Mouse (Mus musculus): ENCODE measurements around the gene Serpina5. TPM values are rescaled to one million over a fixed set of nuclear protein-coding genes. Genes with fewer than 3 reads are reported as not detected.
A peak's percentile ranks its signal among the peaks of the same experiment; 100 is the strongest.
"Not testable (repeated sequence)": the region's sequence is repeated elsewhere in the genome, so short reads cannot be mapped to it uniquely, and the experiment has no call there.

Serpina5 gene
- not detected for total RNA-seq (2021)

- intact Hi-C loops (cut with DNase I): no loop called here
- DNase-seq (ENCODE audit: low spot score in 2 of 2): no peak
These were observed at the start of gene Serpina5 for GRCm38 (mm10) chr12:104100768-104101167. Serpina5 (plus strand) TSS chr12:104101113.

- no peak for DNase-seq (ENCODE audit: low spot score in 2 of 2)
- intact Hi-C loops (cut with DNase I): no loop called here
These were observed 46.9 kb upstream of the Serpina5 start for GRCm38 (mm10) chr12:104053995-104054394.

GRCm38 (mm10) chr12:104055755-104056154, 45.2 kb upstream of the Serpina5 start:
- intact Hi-C loops (cut with DNase I): no loop called here
- no peak for DNase-seq (ENCODE audit: low spot score in 2 of 2)

GRCm38 (mm10) chr12:104057050-104057449, 43.9 kb upstream of the Serpina5 start:
- DNase-seq (ENCODE audit: low spot score in 2 of 2): peak; percentile 54 to 86

GRCm38 (mm10) chr12:104057531-104057930, 43.4 kb upstream of the Serpina5 start:
- intact Hi-C loops (cut with DNase I): no loop called here
- no peak for DNase-seq (ENCODE audit: low spot score in 2 of 2)

More at GRCm38 (mm10) chr12:104057050-104057449, 43.9 kb upstream of the Serpina5 start:
- intact Hi-C loops (cut with DNase I): no loop called here

GRCm38 (mm10) chr12:104060126-104060525, 40.8 kb upstream of the Serpina5 start:
- intact Hi-C loops (cut with DNase I): no loop called here
- DNase-seq (ENCODE audit: low spot score in 2 of 2): peak in 1 of 2 experiments; percentile 60

GRCm38 (mm10) chr12:104061862-104062261, 39.1 kb upstream of the Serpina5 start:
- DNase-seq (ENCODE audit: low spot score in 2 of 2): no peak
- intact Hi-C loops (cut with DNase I): no loop called here

- intact Hi-C loops (cut with DNase I): no loop called here
- DNase-seq (ENCODE audit: low spot score in 2 of 2): no peak
These were observed 36.4 kb upstream of the Serpina5 start for GRCm38 (mm10) chr12:104064532-104064931.

GRCm38 (mm10) chr12:104064996-104065395, 35.9 kb upstream of the Serpina5 start:
- DNase-seq (ENCODE audit: low spot score in 2 of 2): no peak
- intact Hi-C loops (cut with DNase I): loop anchor here (5.0 kb wide), 1 partner anchor 352 kb away; no protein-coding TSS in a partner anchor

- intact Hi-C loops (cut with DNase I): loop anchor here (5.0 kb wide), 1 partner anchor 351 kb away; no protein-coding TSS in a partner anchor
- DNase-seq (ENCODE audit: low spot score in 2 of 2): peak in 1 of 2 experiments; percentile 46
These were observed 34.7 kb upstream of the Serpina5 start for GRCm38 (mm10) chr12:104066241-104066640.

GRCm38 (mm10) chr12:104067549-104067948, 33.4 kb upstream of the Serpina5 start:
- intact Hi-C loops (cut with DNase I): loop anchor here (5.0 kb wide), 1 partner anchor 350 kb away; no protein-coding TSS in a partner anchor
- peak; percentile 61 to 80 for DNase-seq (ENCODE audit: low spot score in 2 of 2)

- intact Hi-C loops (cut with DNase I): loop anchor here (1.0 to 5.0 kb wide), 2 partner anchors 74 to 348 kb away; no protein-coding TSS in a partner anchor
These were observed 31.3 kb upstream of the Serpina5 start for GRCm38 (mm10) chr12:104069620-104070019.

GRCm38 (mm10) chr12:104071708-104072107, 29.2 kb upstream of the Serpina5 start:
- no peak for DNase-seq (ENCODE audit: low spot score in 2 of 2)
- intact Hi-C loops (cut with DNase I): no loop called here

More at GRCm38 (mm10) chr12:104069620-104070019, 31.3 kb upstream of the Serpina5 start:
- peak; percentile 82 to 87 for DNase-seq (ENCODE audit: low spot score in 2 of 2)

GRCm38 (mm10) chr12:104072286-104072685, 28.6 kb upstream of the Serpina5 start:
- DNase-seq (ENCODE audit: low spot score in 2 of 2): peak in 1 of 2 experiments; percentile 55
- intact Hi-C loops (cut with DNase I): no loop called here

- intact Hi-C loops (cut with DNase I): no loop called here
- DNase-seq (ENCODE audit: low spot score in 2 of 2): no peak
These were observed 10.8 kb upstream of the Serpina5 start for GRCm38 (mm10) chr12:104090119-104090518.

GRCm38 (mm10) chr12:104091303-104091702, 9.6 kb upstream of the Serpina5 start:
- DNase-seq (ENCODE audit: low spot score in 2 of 2): no peak
- intact Hi-C loops (cut with DNase I): no loop called here

- no peak for DNase-seq (ENCODE audit: low spot score in 2 of 2)
- intact Hi-C loops (cut with DNase I): no loop called here
These were observed 4.9 kb downstream of the Serpina5 start for GRCm38 (mm10) chr12:104105847-104106246.

- intact Hi-C loops (cut with DNase I): no loop called here
- DNase-seq (ENCODE audit: low spot score in 2 of 2): no peak
These were observed 6.0 kb downstream of the Serpina5 start for GRCm38 (mm10) chr12:104106919-104107318.

GRCm38 (mm10) chr12:104108507-104108906, 7.6 kb downstream of the Serpina5 start:
- DNase-seq (ENCODE audit: low spot score in 2 of 2): no peak
- intact Hi-C loops (cut with DNase I): no loop called here

GRCm38 (mm10) chr12:104112333-104112732, 11.4 kb downstream of the Serpina5 start, which contains the start of gene Serpina3a:
Serpina3a (plus strand) TSS chr12:104112724.
- DNase-seq (ENCODE audit: low spot score in 2 of 2); intact Hi-C loops (cut with DNase I): not testable (repeated sequence)

- intact Hi-C loops (cut with DNase I): no loop called here
- no peak for DNase-seq (ENCODE audit: low spot score in 2 of 2)
These were observed 14.1 kb downstream of the Serpina5 start for GRCm38 (mm10) chr12:104114921-104115579.

Data from left cerebral cortex, postnatal 25 days (tissue).